Mouse (Mus musculus): ENCODE results near the gene Srcin1.

DNA sequence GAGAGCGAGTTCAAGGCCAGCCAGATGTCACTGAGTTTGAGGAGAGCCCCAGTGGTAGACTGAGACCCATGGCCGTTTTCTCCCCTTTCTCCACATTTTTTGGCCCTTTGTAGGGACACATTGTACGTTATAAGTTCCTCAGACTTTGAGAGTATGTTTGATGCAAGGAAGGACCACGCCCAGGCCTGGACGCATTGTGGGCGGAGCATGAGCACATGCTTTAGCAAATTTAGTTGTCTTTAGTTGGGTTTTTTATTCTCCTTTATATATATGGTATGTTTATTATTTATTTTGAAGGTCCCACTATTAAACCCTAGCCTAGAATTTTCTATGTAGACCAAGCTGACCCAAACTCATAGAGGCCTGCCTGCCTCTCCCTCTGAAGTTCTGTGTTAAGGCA, 97.6 kb downstream of the Srcin1 start:
- TF ChIP-seq TAL1 (IDR thresholded peaks at IDR 0.05; ENCODE audit: low read length) (no peak), GATA1 (IDR thresholded peaks at IDR 0.05; ENCODE audit: low read length) (no peak)

Measured in erythroblast, embryonic 14.5 days (primary cell).